ENCODE assay signal across 8 mouse cellular contexts in the genomic region with DNA sequence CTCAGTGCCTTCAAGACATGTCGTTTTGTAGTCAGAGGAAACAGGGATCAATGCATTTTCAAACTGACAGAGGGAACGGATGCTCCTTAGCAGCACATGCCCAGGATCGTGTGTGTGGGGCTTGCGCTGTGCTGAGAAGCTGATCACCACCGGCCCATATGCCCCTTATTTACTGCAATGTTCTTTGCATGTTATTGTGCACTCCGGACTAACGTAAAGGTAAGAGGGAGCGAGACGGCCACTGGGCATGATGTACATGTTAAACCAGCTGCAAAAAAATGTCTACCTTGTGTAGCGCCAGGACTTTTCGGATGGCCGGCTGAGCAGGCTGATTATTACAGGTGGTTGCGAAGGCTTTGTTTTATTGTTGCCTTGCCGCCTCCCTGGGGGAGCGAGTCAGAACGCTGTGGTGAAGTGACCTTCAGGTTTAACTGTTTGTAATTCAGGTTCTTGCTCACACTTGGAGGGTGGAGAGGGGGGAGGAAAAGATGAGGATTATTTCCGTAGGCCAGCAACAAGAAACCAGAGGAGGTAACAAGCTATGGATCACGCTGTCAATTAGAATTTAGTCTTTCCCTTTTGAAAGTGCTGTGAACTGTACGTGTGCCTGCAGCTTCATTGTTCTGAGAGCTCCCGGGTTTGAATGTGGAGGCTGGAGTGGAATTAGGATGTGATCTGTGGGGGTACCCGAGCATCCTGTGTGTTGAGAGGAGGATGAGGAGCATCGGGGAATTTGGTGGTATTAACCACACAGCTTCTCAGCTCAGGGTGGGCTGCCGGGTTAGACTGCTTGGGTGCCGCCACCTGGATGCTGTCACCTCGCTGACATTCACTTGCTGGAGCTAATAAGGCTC.
A peak's percentile ranks its signal among the peaks of the same experiment; 100 is the strongest.
DNase-seq lines count a peak whose midpoint lies in the region; ATAC-seq lines count a peak whose summit lies in the region.

No protein-coding gene starts in this region.

- H3K4me3 ChIP-seq in limb, embryonic 10.5 days, result peak overlapping the region; percentile 46

- ATAC-seq in hematopoietic stem cell, adult 5-6 weeks (replicated peaks in 1 of 2; ENCODE audit: insufficient read depth in 1 of 2, low FRiP score in 2 of 2, low TSS enrichment in 1 of 2, low read depth in 1 of 2, poor library complexity in 2 of 2, severe bottlenecking in 2 of 2), result peak; percentile 13 to 29; a peak in 1 of 4 replicates

- H3K27ac ChIP-seq in limb, embryonic 10.5 days, result peak overlapping the region; percentile 43; the same call in 1 of the 2 replicates

- H3K9me3 ChIP-seq in limb, embryonic 10.5 days (replicated peaks), result no peaks in the 10 kb centered on the region

- H3K36me3 ChIP-seq in limb, embryonic 10.5 days, result no peaks in the 10 kb centered on the region

- H3K27me3 ChIP-seq in limb, embryonic 10.5 days (ENCODE audit: low read depth, poor library complexity, severe bottlenecking), result peaks cover 12% of the 10 kb centered on the region; the same call in 1 of the 2 replicates

- WGBS in limb, embryonic 10.5 days, result 15% methylated on average over 25 of the region's 25 CpGs

- peaks cover 20% of the 10 kb centered on the region for H3K4me1 ChIP-seq in limb, embryonic 10.5 days

- DNase-seq in cerebellum, postnatal 10 days, result peak; percentile 13
- DNase-seq in cerebellum, adult 11-12 months, result no peak
- peak; percentile 40 for DNase-seq in R1 (ENCODE audit: low read depth, low spot score)
- DNase-seq in limb, embryonic 10.5 days (ENCODE audit: low spot score), result peak; percentile 54
- DNase-seq in right cerebral cortex, postnatal 10 days (ENCODE audit: low spot score in 2 of 2), result peak; percentile 42 to 53
- no peak for DNase-seq in adrenal gland, adult 18-20 months (ENCODE audit: low spot score in 2 of 2)
- DNase-seq in spleen, adult 18-20 months, result no peak

Comparison
In these comparisons a context has a peak if more than half of its experiments do, and no peak if none do; other contexts are left out.
1. DNase-seq: peak in cerebellum, postnatal 10 days (2 of 2), R1 (single experiment), limb, embryonic 10.5 days (single experiment) and right cerebral cortex, postnatal 10 days (2 of 2); none in cerebellum, adult 11-12 months (single experiment), adrenal gland, adult 18-20 months (0 of 2) and spleen, adult 18-20 months (0 of 2).